Mouse (Mus musculus) stomach, postnatal 0 days (tissue): ENCODE data around the gene Patl1.

Experiments used
- CTCF ChIP-seq: IDR thresholded peaks from 2 replicates; pipeline ENCODE4 v1.5.1; 2016; ENCODE audit warnings: antibody characterized with exemption, low read depth, mild to moderate bottlenecking, moderate library complexity
- EP300 ChIP-seq: optimal IDR thresholded peaks from 2 replicates; pipeline ENCODE3; 2016; ENCODE audit warnings: antibody characterized with exemption

DNA sequence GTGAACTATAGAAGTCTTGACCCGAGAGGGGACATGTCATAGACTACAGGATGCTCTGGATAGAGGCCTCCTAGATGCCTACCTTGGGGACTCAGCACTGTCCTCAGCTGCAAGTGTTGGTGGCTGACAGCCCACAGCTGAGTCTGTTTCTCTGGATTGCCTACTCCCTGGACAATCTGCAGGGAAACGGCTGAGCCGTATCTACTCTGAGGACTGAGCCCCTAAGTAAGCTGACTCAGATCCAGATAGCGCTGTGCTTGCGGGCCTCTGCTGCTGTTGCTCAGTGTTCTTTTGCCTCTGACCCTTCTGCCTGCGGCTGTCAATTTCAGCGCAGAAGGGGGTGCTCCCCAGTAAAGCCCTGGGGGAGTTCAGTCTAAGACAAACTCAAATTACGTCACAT is 45.6 kb downstream of the Patl1 start:
- no peak for TF ChIP-seq CTCF
- no peak for TF ChIP-seq EP300
